Mouse (Mus musculus): Measurements from ENCODE around the gene Hdac1. TPM values are rescaled to one million over a fixed set of nuclear protein-coding genes. Genes with fewer than 3 reads are reported as not detected.

Hdac1 gene
- total and polyA plus RNA-seq, 2 experiments from 2014 or later = 25.8 to 73.6 TPM

DNA sequence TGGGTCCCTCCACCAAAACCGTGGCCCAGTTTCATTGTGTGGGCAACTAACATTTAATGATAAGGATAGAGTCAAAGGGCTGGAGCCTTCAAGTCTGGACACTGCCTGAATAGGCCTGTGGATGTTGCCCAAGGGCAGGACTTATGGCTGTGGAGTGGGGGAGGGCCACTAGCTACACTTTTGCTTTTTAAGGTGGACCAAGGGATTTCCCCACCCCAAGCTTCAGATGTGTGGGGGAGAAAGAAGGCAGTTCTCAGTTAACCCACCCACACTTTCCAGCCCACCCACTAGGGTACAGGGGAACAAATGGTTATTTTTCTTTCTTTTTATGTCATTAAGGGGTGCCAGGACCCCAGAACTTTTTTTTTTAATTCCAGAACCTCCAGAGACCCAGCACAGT lies 41.9 kb upstream of the Hdac1 start:
- DNase-seq (ENCODE audit: low spot score) (no peak), ATAC-seq (ENCODE audit: insufficient read depth, low read depth) (no peak)
- peak overlapping the region; percentile 50 for H3K4me3 ChIP-seq (ENCODE audit: low read depth, low read length)
- no peaks in the 10 kb centered on the region for H3K36me3 ChIP-seq (replicated peaks; ENCODE audit: control insufficient read depth, insufficient read depth, low read length)
- no peaks in the 10 kb centered on the region for H3K9me3 ChIP-seq (replicated peaks; ENCODE audit: control insufficient read depth, low read length)
- peak overlapping the region; percentile 50; the same call in 1 of the 2 replicates for H3K9ac ChIP-seq (replicated peaks; ENCODE audit: low read depth, low read length)
- peaks cover 6% of the 10 kb centered on the region; the same call in 1 of the 2 replicates for H3K4me1 ChIP-seq (ENCODE audit: control insufficient read depth, insufficient read depth)
- no peaks in the 10 kb centered on the region for H3K27me3 ChIP-seq (ENCODE audit: control insufficient read depth, insufficient read depth, low read length)
- H3K27ac ChIP-seq (ENCODE audit: low read depth) = peak overlapping the region; percentile 61
- 67% methylated on average over 1 of the region's 1 CpGs for whole genome bisulfite sequencing
- TF ChIP-seq EP300 (IDR thresholded peaks at IDR 0.05; ENCODE audit: low read depth) (no peak), CTCF (IDR thresholded peaks at IDR 0.05; ENCODE audit: low read depth) (no peak)
- peak overlapping the region; percentile 73 for H3K4me2 ChIP-seq (ENCODE audit: low read depth, low read length)

DNA sequence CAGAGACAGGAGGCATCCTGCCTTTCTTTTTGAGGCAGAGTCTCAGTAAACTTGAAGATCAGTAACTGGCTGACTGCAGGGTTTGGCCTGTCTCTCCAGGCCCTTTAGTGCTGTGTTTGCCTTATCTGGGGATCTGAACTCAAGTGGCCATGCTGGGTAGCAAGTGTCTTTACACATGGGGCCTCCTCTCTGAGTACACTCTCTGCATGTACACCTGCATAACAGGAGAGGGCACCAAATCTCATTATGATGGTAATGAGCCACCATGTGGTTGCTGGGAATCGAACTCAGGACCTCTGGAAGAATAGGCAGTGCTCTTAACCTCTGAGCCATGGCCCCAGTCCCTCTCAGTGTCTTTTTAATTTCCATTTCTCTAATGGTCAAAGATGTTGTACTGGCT lies 39.7 kb upstream of the Hdac1 start:
- Histone ChIP-seq H3K27me3 (ENCODE audit: control insufficient read depth, insufficient read depth, low read length) (no peaks in the 10 kb centered on the region), H3K36me3 (replicated peaks; ENCODE audit: control insufficient read depth, insufficient read depth, low read length) (no peaks in the 10 kb centered on the region), H3K9ac (replicated peaks; ENCODE audit: low read depth, low read length) (no peak overlapping the region), H3K27ac (ENCODE audit: low read depth) (no peak overlapping the region), H3K4me2 (ENCODE audit: low read depth, low read length) (no peak overlapping the region), H3K4me1 (ENCODE audit: control insufficient read depth, insufficient read depth) (peaks cover 14% of the 10 kb centered on the region), H3K9me3 (replicated peaks; ENCODE audit: control insufficient read depth, low read length) (no peaks in the 10 kb centered on the region), H3K4me3 (ENCODE audit: low read depth, low read length) (no peak overlapping the region)
- ATAC-seq (ENCODE audit: insufficient read depth, low read depth) (no peak), DNase-seq (ENCODE audit: low spot score) (no peak)
- TF ChIP-seq EP300 (IDR thresholded peaks at IDR 0.05; ENCODE audit: low read depth) (no peak), CTCF (IDR thresholded peaks at IDR 0.05; ENCODE audit: low read depth) (no peak)
- 85% methylated on average over 1 of the region's 1 CpGs for WGBS

- Histone ChIP-seq H3K27me3 (ENCODE audit: control insufficient read depth, insufficient read depth, low read length) (no peaks in the 10 kb centered on the region), H3K36me3 (replicated peaks; ENCODE audit: control insufficient read depth, insufficient read depth, low read length) (no peaks in the 10 kb centered on the region), H3K9ac (replicated peaks; ENCODE audit: low read depth, low read length) (no peak overlapping the region), H3K9me3 (replicated peaks; ENCODE audit: control insufficient read depth, low read length) (no peaks in the 10 kb centered on the region), H3K4me1 (ENCODE audit: control insufficient read depth, insufficient read depth) (peaks cover 14% of the 10 kb centered on the region), H3K4me3 (ENCODE audit: low read depth, low read length) (no peak overlapping the region), H3K27ac (ENCODE audit: low read depth) (peak overlapping the region; percentile 52), H3K4me2 (ENCODE audit: low read depth, low read length) (no peak overlapping the region)
- WGBS = 56% methylated on average over 7 of the region's 7 CpGs
- DNase-seq (ENCODE audit: low spot score) (peak; percentile 8), ATAC-seq (ENCODE audit: insufficient read depth, low read depth) (no peak)
- no peak for TF ChIP-seq CTCF (IDR thresholded peaks at IDR 0.05; ENCODE audit: low read depth)
Measured at GRCm38 (mm10) chr4:129580347-129580746, 37.8 kb upstream of the Hdac1 start.

DNA sequence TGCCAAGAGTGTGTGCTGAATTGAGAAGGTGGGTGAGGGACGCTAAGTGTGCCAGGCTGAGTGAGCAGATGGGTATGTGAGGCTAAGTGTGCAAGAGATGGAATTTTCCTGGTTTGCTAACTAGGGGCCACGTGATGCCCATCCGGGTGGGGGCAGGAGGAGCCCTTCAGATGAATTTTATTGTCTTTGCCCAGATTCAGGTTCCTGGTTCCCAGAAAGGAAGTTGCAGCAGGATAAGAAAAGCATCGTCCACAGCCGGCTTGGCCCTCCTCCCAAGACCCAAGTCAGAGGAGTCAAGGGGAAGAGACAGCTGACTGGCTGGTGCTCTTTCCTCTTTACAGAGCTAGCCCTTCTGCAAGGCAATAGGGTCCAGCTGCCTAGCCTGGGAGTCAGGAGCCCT lies 36.0 kb upstream of the Hdac1 start, which contains the start of gene Fam167b:
Gene Fam167b (minus strand): TSS at position 84 of the 400 bp plus-strand sequence.
- TF ChIP-seq EP300 (IDR thresholded peaks at IDR 0.05; ENCODE audit: low read depth) (no peak), CTCF (IDR thresholded peaks at IDR 0.05; ENCODE audit: low read depth) (no peak)
- H3K4me1 ChIP-seq (ENCODE audit: control insufficient read depth, insufficient read depth) = peaks cover 7% of the 10 kb centered on the region; the same call in 1 of the 2 replicates
- H3K36me3 ChIP-seq (replicated peaks; ENCODE audit: control insufficient read depth, insufficient read depth, low read length) = no peaks in the 10 kb centered on the region
- peak within 1 kb of the TSS; percentile 51 for H3K4me2 ChIP-seq (ENCODE audit: low read depth, low read length)
- H3K4me3 ChIP-seq (ENCODE audit: low read depth, low read length) = peak within 1 kb of the TSS; percentile 26; the same call in 1 of the 2 replicates
- H3K9me3 ChIP-seq (replicated peaks; ENCODE audit: control insufficient read depth, low read length) = no peaks in the 10 kb centered on the region
- peak; percentile 45; the same call in 1 of the 2 replicates for ATAC-seq (ENCODE audit: insufficient read depth, low read depth)
- H3K27ac ChIP-seq (ENCODE audit: low read depth) = peak within 1 kb of the TSS; percentile 66
- no peaks in the 10 kb centered on the region for H3K27me3 ChIP-seq (ENCODE audit: control insufficient read depth, insufficient read depth, low read length)
- DNase-seq (ENCODE audit: low spot score) = peak; percentile 54
- no peak within 1 kb of the TSS for H3K9ac ChIP-seq (replicated peaks; ENCODE audit: low read depth, low read length)
- 43% methylated on average over 5 of the region's 5 CpGs for WGBS

DNA sequence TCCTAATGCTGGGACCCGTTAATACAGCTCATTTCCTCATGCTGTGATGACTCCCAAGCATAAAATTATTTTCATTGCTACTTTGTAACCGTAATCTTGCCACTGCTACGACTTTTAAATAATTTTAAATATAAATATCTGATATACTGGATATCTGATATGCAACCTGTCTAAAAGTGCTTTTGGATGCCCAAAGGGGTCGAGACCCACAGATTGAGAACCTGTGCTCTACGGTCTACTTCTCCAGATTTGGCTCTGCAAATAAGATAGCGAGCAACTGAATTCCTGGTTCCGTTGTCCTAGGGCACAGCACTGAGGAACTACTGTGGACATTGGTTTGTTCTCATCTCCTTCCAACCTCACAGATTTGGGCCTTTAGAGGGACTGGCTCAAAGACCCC lies 35.2 kb upstream of the Hdac1 start:
- no peak for DNase-seq (ENCODE audit: low spot score)
- H3K9me3 ChIP-seq (replicated peaks; ENCODE audit: control insufficient read depth, low read length) = no peaks in the 10 kb centered on the region
- peaks cover 11% of the 10 kb centered on the region; the same call in 1 of the 2 replicates for H3K4me1 ChIP-seq (ENCODE audit: control insufficient read depth, insufficient read depth)
- TF ChIP-seq CTCF (IDR thresholded peaks at IDR 0.05; ENCODE audit: low read depth) = no peak
- no peak for TF ChIP-seq EP300 (IDR thresholded peaks at IDR 0.05; ENCODE audit: low read depth)
- H3K27me3 ChIP-seq (ENCODE audit: control insufficient read depth, insufficient read depth, low read length) = no peaks in the 10 kb centered on the region
- 69% methylated on average over 7 of the region's 7 CpGs for WGBS
- H3K4me3 ChIP-seq (ENCODE audit: low read depth, low read length) = 0 out of 2 replicates have a peak overlapping the region, but pooled peaks have one; percentile 26
- H3K36me3 ChIP-seq (replicated peaks; ENCODE audit: control insufficient read depth, insufficient read depth, low read length) = no peaks in the 10 kb centered on the region
- no peak for ATAC-seq (ENCODE audit: insufficient read depth, low read depth)
- H3K4me2 ChIP-seq (ENCODE audit: low read depth, low read length) = peak overlapping the region; percentile 51
- peak overlapping the region; percentile 63 for H3K27ac ChIP-seq (ENCODE audit: low read depth)
- H3K9ac ChIP-seq (replicated peaks; ENCODE audit: low read depth, low read length) = no peak overlapping the region
